Mouse (Mus musculus): ENCODE measurements around the gene Ccm2l.

Ccm2l gene

GRCm38 (mm10) chr2:153065747-153066508 lies at the start of gene Ccm2l:
Gene Ccm2l (plus strand): TSS chr2:153065955.
- no peak for DNase-seq (ENCODE audit: low read depth, low spot score)

DNA sequence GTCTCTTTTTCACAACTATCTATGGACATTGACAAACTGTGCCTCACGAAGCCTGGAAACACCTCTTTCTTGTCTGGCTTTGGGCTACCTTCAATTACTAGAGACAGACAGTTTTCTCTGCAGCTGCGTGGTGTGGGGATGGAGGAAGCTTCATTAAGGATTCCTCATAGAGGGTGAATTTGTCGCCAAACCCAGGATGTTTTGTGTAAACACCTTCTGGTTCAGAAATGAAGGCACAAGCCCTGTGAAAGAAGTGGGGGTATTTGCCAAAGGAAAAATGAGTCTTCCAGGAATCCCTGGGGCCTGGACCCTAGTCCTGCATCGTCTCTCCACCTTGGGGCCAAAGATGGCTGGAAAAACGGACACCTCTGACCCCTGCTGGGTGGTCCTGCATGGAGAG lies 49.0 kb upstream of the Ccm2l start:
- DNase-seq (ENCODE audit: low read depth, low spot score) = no peak

DNA sequence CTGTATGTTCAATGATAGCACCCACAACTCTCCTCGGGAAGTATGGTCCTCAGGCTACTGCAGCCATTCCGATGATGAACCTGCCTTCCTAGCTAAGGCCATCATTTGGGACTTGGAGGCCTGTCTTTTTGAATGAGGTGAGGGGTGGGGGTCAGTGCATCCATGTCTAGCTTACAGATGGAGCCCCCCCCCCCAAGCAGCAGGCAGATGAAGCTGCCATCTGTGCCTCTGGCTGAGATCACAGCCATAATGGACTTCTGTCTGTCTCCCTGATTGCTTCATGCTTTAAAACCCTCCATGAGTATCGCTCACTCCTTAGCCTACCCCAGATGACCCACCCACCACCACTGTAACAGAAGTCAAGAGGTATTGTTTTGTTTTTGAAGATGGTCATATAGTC lies 46.4 kb upstream of the Ccm2l start:
- no peak for DNase-seq (ENCODE audit: low read depth, low spot score)

- DNase-seq (ENCODE audit: low read depth, low spot score) = peak; percentile 52
Measured at GRCm38 (mm10) chr2:153021163-153021562, 44.6 kb upstream of the Ccm2l start.

DNA sequence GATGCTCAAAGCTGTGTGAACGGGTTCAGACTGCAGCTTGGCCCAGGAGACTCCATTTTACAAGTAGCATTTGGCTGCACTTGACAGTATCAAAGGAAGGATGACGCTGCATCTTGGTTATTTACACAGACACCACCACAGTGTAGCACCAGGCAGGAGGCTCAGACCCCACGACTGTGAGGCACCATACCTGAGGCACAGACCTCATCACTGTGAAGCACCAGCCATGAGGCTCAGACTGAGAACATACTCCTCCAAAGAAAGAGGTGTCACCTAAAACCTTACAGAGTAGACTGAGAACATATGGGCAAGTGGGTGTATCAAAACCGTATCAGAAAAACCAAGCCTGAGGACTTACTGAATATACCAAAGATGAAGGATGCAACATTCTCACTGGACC lies 42.9 kb upstream of the Ccm2l start:
- no peak for DNase-seq (ENCODE audit: low read depth, low spot score)

- no peak for DNase-seq (ENCODE audit: low read depth, low spot score)
Measured at GRCm38 (mm10) chr2:153026052-153026451, 39.7 kb upstream of the Ccm2l start.

DNA sequence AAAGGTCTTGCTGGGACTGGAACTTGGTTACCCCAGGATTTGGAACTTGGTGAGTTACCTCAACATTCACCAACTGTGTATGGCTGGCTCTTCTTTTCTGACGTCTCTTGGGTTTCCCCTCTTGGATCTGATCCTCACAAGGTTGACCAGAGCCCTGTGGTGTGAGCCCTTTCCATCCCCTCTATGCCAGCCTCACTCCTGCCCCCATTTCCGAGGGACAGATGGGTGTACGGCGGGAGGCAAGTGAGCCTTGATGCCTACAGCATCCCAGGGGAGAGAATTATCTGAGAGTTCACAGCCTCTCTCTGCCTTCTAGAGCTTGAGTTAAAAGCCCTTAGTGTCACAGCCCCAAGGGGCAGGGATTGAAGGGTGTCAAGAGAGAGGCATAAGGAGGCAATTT lies 38.3 kb upstream of the Ccm2l start:
- DNase-seq (ENCODE audit: low read depth, low spot score) = no peak

- DNase-seq (ENCODE audit: low read depth, low spot score) = no peak
Measured at GRCm38 (mm10) chr2:153030422-153030821, 35.3 kb upstream of the Ccm2l start.

DNA sequence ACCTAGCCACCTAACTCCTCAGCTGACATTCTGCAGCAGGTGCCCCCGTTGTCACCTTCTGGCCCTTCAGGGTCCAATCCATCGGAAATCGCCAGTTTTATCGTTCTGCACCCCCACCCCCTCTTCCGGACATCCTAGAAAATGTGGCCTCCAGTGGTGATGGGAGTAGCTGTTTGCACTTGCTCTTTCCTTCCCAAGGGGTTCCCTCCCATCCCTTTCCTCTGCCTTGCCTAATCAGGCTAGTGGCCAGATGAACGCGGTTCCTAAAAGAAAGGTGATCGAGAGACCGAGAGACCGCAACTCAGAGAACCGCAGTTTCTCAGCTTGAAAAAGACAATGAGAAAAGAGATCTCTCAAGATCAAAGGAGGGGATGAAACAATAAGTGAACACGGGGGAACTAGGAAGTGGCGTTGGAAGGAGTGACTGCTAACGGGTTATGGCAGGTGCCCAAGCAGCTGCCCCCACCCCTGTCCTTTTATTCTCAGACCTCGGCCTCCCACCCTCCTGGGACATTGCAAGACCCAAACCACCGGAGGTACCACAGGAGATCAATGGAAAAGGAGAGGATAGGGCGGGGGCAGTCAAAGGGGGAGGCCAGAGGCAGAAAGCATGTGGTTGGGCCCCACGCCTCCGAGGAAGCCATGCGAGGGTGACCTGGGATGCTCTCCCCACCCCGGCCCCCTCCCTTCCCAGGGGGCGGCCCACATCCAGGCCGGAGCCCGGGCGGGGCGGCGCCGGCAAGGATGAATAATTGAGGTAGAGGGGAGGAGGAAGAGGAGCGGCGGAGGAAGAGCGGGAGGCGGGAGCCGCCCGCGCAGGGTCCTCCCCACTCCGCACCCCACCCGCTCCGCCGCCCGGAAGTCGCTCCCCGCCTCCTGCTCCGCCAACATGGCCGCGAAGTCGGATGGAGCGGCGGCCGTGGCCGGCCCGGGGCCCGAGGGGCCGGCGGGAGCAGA lies 34.4 kb upstream of the Ccm2l start, which contains the start of gene Xkr7:
TSS of gene Xkr7 (plus strand) at position 727 of the 957 bp plus-strand sequence.
- peak; percentile 34 for DNase-seq (ENCODE audit: low read depth, low spot score)

- peak; percentile 83 for DNase-seq (ENCODE audit: low read depth, low spot score)
Measured at GRCm38 (mm10) chr2:153032083-153032842, 33.5 kb upstream of the Ccm2l start.

DNA sequence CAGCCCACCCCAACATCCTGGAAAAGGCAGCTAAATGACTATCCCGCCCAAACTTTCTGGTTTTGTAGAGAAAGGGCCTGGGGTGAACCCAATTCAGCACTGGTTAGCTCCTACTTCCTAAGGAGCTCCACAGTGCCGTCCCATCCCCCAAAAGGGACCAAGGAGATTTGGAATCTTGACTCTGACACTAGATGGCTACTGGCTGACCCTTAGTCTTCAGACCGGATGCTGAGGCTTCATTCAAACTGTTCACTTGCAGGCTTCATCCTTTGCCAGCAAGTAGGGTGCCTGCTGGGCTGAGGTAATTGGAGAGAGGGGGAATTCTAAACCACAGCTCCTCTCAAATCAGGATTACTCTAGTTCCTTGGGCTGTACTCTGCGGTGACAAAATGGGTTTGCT lies 32.8 kb upstream of the Ccm2l start:
- DNase-seq (ENCODE audit: low read depth, low spot score) = peak; percentile 37

DNA sequence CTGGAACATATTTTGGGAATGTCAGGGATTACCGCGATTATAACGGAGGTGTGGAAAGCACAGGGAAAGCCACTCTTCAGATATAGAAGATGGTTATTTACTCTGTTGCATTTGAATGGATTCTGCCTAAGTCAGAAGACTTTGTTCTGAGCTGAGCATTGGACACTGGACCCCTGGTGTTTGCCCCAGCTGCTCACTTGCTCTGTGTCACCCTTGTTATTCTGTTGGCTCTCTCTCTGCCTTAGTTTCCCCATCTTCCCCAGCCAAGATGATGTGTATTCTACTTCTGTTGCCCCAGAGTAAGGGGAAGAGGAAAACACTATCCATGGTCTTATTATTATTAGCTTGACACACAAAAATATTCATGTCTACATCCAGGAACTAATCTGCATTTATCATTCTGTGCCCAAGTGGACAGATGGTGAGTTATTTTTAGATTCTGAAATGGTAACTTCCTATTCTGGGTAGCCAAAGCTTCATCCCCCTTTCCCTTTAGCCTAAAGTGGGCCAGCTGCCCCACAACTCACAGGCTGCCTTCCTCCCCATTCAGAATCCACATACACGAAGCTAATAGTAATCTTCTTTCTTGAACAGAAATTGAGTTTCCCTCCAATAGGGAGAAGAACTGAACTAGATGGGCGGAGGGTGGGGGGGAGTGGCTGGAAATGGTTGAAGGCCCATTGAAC lies 32.1 kb upstream of the Ccm2l start:
- DNase-seq (ENCODE audit: low read depth, low spot score) = no peak

GRCm38 (mm10) chr2:153036690-153037089 lies 29.1 kb upstream of the Ccm2l start:
- DNase-seq (ENCODE audit: low read depth, low spot score) = no peak

DNA sequence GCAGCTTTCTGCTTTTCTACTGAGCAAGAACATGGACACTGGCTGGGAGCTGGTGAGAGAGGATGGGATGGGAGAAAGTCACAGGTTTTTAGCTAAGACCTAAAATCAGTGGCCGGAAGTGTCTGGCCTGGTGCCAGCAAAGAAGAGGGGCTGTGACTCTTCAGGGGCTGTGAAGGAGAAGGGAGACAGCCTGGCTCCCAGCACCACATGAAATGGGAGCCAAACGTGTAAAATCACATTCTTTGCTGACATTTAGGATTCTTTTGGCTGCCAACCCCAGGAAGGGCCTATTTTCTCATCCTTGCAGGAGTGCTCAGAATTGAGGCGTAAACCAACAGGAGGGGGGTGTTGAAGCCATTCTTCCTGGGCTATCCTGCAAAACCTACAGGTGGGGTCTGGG lies 21.9 kb upstream of the Ccm2l start:
- DNase-seq (ENCODE audit: low read depth, low spot score) = no peak

- no peak for DNase-seq (ENCODE audit: low read depth, low spot score)
Measured at GRCm38 (mm10) chr2:153045884-153046299, 19.9 kb upstream of the Ccm2l start.

DNA sequence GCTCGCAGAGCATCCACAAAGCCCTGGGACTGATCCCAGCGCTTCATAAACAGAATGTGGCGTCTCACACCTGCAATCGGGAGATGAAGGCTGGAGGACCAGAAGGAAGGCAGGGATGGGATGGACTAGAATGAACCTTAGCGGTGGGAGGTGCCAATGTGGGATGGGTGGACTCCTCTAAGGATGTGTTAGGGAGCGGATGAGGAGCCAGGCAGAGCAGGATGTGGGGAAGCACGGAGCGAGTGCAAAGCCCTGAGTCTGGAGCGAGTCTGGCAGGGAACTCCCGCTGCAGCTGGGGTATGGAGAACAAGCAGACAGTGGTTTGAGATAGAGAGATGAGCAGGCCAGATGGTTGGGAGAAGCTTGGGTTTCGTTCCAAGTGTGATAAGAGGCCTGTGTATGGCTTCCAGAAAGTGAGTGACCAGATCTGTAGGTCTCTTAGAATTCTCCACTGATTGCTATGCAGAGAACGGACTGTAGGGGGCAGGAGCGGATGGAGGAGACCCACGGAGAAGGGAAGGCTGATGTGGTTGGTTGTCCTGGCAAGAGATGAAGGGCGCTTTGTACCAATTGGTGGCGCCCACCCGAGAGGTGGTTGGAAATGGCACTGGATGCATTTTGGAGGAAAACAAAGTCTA lies 17.8 kb upstream of the Ccm2l start:
- peak; percentile 77 for DNase-seq (ENCODE audit: low read depth, low spot score)

- DNase-seq (ENCODE audit: low read depth, low spot score) = no peak
Measured at GRCm38 (mm10) chr2:153049288-153049996, 16.3 kb upstream of the Ccm2l start.

GRCm38 (mm10) chr2:153049997-153050358 lies 15.8 kb upstream of the Ccm2l start:
- no peak for DNase-seq (ENCODE audit: low read depth, low spot score)

GRCm38 (mm10) chr2:153051095-153051494 lies 14.7 kb upstream of the Ccm2l start:
- no peak for DNase-seq (ENCODE audit: low read depth, low spot score)

DNA sequence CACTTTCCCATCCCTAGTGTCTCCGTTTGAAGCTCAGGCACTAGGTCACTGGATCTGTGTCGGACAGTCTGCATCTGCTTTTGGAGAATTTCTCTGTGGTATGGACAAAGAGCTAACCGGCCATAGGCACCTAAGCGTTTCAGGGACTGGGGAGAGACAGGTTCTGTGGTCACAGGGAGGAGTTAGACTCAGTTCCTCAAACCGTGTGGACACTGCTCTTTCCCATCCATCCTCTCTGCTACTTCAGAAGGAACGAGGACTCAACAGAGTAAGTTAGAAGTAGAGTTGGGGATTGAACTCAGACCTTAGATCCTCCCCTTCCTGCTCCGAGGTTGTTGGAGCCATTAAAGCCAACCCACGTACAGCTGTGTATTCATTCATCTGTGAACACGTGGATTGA lies 14.2 kb upstream of the Ccm2l start:
- no peak for DNase-seq (ENCODE audit: low read depth, low spot score)

Measured in ES-CJ7 (cell line).